Mouse (Mus musculus) kidney, adult 2 months (tissue): ENCODE data around the gene Gm12830.

Source experiments
- CTCF ChIP-seq: fragments of 200-500 bp; conservative IDR thresholded peaks from 2 replicates; pipeline ENCODE4 v1.5.1; 2011; ENCODE audit warnings: low read depth, mild to moderate bottlenecking, control low read depth, low read length, moderate library complexity, mixed read lengths; ENCODE audit not compliant: insufficient read depth, insufficient read length
- POLR2A ChIP-seq: fragments of 200-500 bp; IDR thresholded peaks from one replicate; pipeline ENCODE4 v1.6.1; 2011; ENCODE audit warnings: low read depth, low read length, control low read depth

DNA sequence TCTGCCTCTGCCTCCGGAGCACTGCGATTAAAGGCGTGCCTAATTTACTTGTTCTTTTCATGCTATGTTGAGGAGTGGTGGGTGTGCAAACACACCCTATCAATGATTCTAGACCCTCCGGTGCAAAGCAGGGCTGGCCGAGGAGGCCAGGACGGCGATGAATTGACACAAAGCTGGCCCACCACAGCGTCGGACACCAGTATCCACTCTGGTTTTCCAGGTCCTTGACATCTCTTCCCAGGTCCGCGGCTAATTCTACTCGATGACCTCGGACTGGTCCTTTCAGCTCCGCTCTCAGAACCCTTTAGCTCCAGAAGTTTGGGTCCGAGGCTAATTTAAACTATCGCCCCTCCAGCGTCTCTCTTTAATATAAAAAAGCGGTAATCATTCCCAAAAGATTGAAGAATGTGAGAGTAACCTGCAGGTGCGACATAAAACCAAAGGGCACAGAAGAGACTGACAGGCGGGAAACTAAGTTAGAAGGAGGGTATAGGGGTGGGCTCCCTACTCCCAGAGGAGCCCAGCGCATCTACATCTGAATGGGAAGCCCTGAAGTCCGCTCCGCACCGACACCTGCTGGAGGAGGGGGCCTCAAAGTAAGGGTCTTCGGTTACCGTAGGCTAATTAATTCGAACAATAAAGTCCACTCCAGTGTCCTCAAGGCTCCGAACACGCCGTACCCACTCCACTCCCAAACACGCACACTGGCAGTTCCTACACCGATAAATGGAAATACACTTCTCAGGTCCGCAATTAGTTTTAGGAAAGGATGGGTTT is 79.5 kb downstream of the Gm12830 start:
- TF ChIP-seq POLR2A (no peak), CTCF (no peak)
